Mouse (Mus musculus): ENCODE measurements around the gene Olfr322.

DNA sequence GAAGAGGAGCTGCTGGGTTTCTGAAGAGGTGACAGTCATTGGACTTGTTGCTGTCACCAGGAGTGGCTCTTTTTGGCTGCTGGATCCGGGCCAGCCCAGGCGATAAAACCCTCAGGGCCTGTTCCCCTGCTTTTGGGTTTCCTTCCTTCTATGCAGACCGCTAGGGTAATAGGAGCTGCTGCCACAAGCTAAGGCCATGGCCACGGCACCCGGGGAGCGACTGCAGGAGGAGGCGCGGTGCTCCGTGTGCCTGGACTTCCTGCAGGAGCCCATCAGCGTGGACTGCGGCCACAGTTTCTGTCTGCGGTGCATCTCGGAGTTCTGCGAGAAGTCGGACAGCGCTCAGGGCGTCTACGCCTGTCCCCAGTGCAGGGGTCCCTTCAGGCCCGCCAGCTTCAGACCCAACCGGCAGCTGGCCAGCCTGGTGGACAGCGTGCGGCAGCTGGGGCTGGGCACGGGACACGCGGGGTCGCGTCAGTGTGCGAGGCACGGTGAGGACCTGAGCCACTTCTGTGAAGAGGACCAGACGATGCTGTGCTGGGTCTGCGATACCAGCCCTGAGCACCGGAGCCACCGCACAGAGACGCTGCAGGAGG is 18.2 kb upstream of the Olfr322 start, which contains the start of gene Trim58:
- TF ChIP-seq CTCF (IDR thresholded peaks at IDR 0.05; ENCODE audit: extremely low read depth, insufficient read depth, insufficient read length, insufficient replicate concordance) (no peak), POLR2A (IDR thresholded peaks at IDR 0.05; ENCODE audit: low read depth, low read length) (no peak)

Data from spleen, adult 2 months (tissue).